26 mouse cellular contexts compared by ENCODE assay signal in genomic region chr16:38326778-38327397, GRCm38 (mm10). TPM values are rescaled to one million over a fixed set of nuclear protein-coding genes. Genes with fewer than 3 reads are reported as not detected.
DNase-seq lines count a peak whose midpoint lies in the region; TF ChIP-seq lines count a peak whose summit lies in the region.
"Had no signal": no experiment of that assay in that cellular context is flagged by ENCODE, and none has a peak within 500 bp of the region (broad histone marks: within the 10 kb centered on the region; RNA-seq: fewer than 3 reads in every experiment).

No protein-coding gene starts in this region.

- no peak for TF ChIP-seq RAD21 in CH12.LX (IDR thresholded peaks at IDR 0.05; ENCODE audit: low read depth, low read length)

- no peak overlapping the region for H3K4me3 ChIP-seq in CH12.LX (replicated peaks in 1 of 3; ENCODE audit: low read depth in 2 of 3, low read length in 2 of 3, poor library complexity in 1 of 3)

- no peak overlapping the region for H3K9ac ChIP-seq in CH12.LX (ENCODE audit: insufficient read depth, low read depth)

- TF ChIP-seq CTCF in CH12.LX (conservative IDR thresholded peaks at IDR 0.05 in 1 of 2, IDR thresholded peaks at IDR 0.05 in 1 of 2; ENCODE audit: low read depth in 2 of 2, low read length in 2 of 2), result no peak

- H3K4me1 ChIP-seq in CH12.LX (ENCODE audit: control insufficient read depth in 1 of 2, insufficient read depth in 2 of 2), result peaks cover 14 to 24% of the 10 kb centered on the region in 2 experiments

- peak; percentile 84 for TF ChIP-seq EP300 in CH12.LX (IDR thresholded peaks at IDR 0.05; ENCODE audit: low read length)

- in situ Hi-C loops in CH12.LX (cut with MboI; ENCODE audit: low pct_ligation_motif_present, low pct_unique_long_range_greater_than_20kb, low sequenced_read_pairs), result loop anchor here (25.0 kb wide), 2 partner anchors 385 to 710 kb away; partner anchors contain the start of gene Arhgap31

- no peaks in the 10 kb centered on the region for H3K79me2 ChIP-seq in CH12.LX (replicated peaks; ENCODE audit: control insufficient read depth, extremely low read depth, insufficient read depth, poor library complexity, severe bottlenecking)

- no peaks in the 10 kb centered on the region for H3K36me3 ChIP-seq in CH12.LX (replicated peaks in 1 of 2; ENCODE audit: control insufficient read depth in 1 of 2, insufficient read depth in 1 of 2, low read length in 1 of 2)
- H3K36me3 ChIP-seq: G1E had no signal

- no peak overlapping the region for H3K27ac ChIP-seq in CH12.LX (ENCODE audit: insufficient read depth, low read depth)

- dilution Hi-C loops in CH12.LX (cut with MboI; ENCODE audit: extremely low pct_ligation_motif_present, extremely low pct_unique_long_range_greater_than_20kb, low sequenced_read_pairs), result no loop called here

- no peaks in the 10 kb centered on the region for H3K27me3 ChIP-seq in CH12.LX (replicated peaks)
- H3K27me3 ChIP-seq: Patski had no signal

- no peaks in the 10 kb centered on the region for H3K9me3 ChIP-seq in CH12.LX (replicated peaks; ENCODE audit: low read length)

- TF ChIP-seq POLR2A in CH12.LX (IDR thresholded peaks at IDR 0.05; ENCODE audit: low read depth, low read length), result no peak

- peak overlapping the region; percentile 24 for H3K4me2 ChIP-seq in CH12.LX (ENCODE audit: insufficient read depth, low read depth, poor library complexity, severe bottlenecking)

- DNase-seq in A20 (ENCODE audit: low read depth, low spot score), result peak; percentile 84
- DNase-seq in CH12.LX (ENCODE audit: extremely low read depth), result peak; percentile 72
- no peak for DNase-seq in adrenal gland, postnatal 14 days
- no peak for DNase-seq in thymus, postnatal 36 days
- DNase-seq: adrenal gland, adult 2 months; adrenal gland, adult 8-10 months; adrenal gland, postnatal 10 days; adrenal gland, postnatal 25 days; adrenal gland, postnatal 36 days; B cell, adult 2 months; cerebellum, adult 11 months; cerebellum, adult 11-12 months; cerebellum, adult 18-20 months; cerebellum, adult 2 months; cerebellum, adult 8-10 months; cerebellum, adult 9-10 months had no signal

TF ChIP-seq in CH12.LX, 34 proteins besides CTCF, POLR2A, EP300 and RAD21:
- TF ChIP-seq SIN3A (IDR thresholded peaks at IDR 0.05; ENCODE audit: low read length), result no peak
- no peak for TF ChIP-seq GABPA (IDR thresholded peaks at IDR 0.05; ENCODE audit: insufficient replicate concordance, low read depth, low read length)
- TF ChIP-seq PAX5 (IDR thresholded peaks at IDR 0.05; ENCODE audit: low read length), result no peak
- no peak for TF ChIP-seq JUN (IDR thresholded peaks at IDR 0.05; ENCODE audit: insufficient read depth, low read depth, low read length)
- TF ChIP-seq USF2 (conservative IDR thresholded peaks at IDR 0.05; ENCODE audit: low read depth, low read length), result no peak
- TF ChIP-seq MAFK (IDR thresholded peaks at IDR 0.05; ENCODE audit: insufficient replicate concordance, low read length), result no peak
- TF ChIP-seq TBP (conservative IDR thresholded peaks at IDR 0.05; ENCODE audit: low read depth, low read length), result no peak
- no peak for TF ChIP-seq NRF1 (IDR thresholded peaks at IDR 0.05; ENCODE audit: low read depth, low read length)
- no peak for TF ChIP-seq ZMIZ1 (IDR thresholded peaks at IDR 0.05; ENCODE audit: low read depth, low read length)
- no peak for TF ChIP-seq MAZ (IDR thresholded peaks at IDR 0.05; ENCODE audit: low read depth, low read length)
- no peak for TF ChIP-seq POLR2AphosphoS2 (IDR thresholded peaks at IDR 0.05; ENCODE audit: low read depth, low read length)
- TF ChIP-seq ZNF384 (IDR thresholded peaks at IDR 0.05; ENCODE audit: low read depth, low read length), result peak; percentile 83
- no peak for TF ChIP-seq NELFE (IDR thresholded peaks at IDR 0.05; ENCODE audit: low read depth, low read length)
- no peak for TF ChIP-seq KAT2A (IDR thresholded peaks at IDR 0.05; ENCODE audit: insufficient replicate concordance, low read length)
- TF ChIP-seq UBTF (IDR thresholded peaks at IDR 0.05; ENCODE audit: low read depth, low read length), result no peak
- TF ChIP-seq ELF1 (IDR thresholded peaks at IDR 0.05; ENCODE audit: low read depth, low read length), result no peak
- TF ChIP-seq TCF12 (IDR thresholded peaks at IDR 0.05; ENCODE audit: low read depth, low read length), result peak; percentile 63; the same call in 1 of the 2 replicates
- no peak for TF ChIP-seq MEF2A (IDR thresholded peaks at IDR 0.05; ENCODE audit: borderline replicate concordance, low read depth, low read length)
- peak; percentile 65 for TF ChIP-seq BHLHE40 (IDR thresholded peaks at IDR 0.05; ENCODE audit: low read depth, low read length)
- TF ChIP-seq MXI1 (IDR thresholded peaks at IDR 0.05; ENCODE audit: low read depth, low read length), result no peak
- no peak for TF ChIP-seq USF1 (IDR thresholded peaks at IDR 0.05; ENCODE audit: low read depth, low read length)
- no peak for TF ChIP-seq HCFC1 (IDR thresholded peaks at IDR 0.05; ENCODE audit: low read depth, low read length)
- no peak for TF ChIP-seq MYC (IDR thresholded peaks at IDR 0.05; ENCODE audit: low read depth, low read length)
- TF ChIP-seq ETS1 (conservative IDR thresholded peaks at IDR 0.05; ENCODE audit: low read depth, low read length), result 0 out of 2 replicates have a peak, but pooled peaks have one; percentile 19
- peak; percentile 15; the same call in 1 of the 2 replicates for TF ChIP-seq MAX (IDR thresholded peaks at IDR 0.05; ENCODE audit: low read length)
- no peak for TF ChIP-seq CHD2 (IDR thresholded peaks at IDR 0.05; ENCODE audit: low read length)
- peak; percentile 93 for TF ChIP-seq IRF4 (IDR thresholded peaks at IDR 0.05; ENCODE audit: low read depth, low read length)

RNA-seq across cellular contexts. Expression of gene Maats1, which starts 15.1 kb away (rescaled TPM):
- total RNA-seq in CH12.LX (2012; rRNA removed) (3.9 TPM in 2 replicates), CH12.LX (2014; rRNA removed) (1.7 and 1.9 TPM in 2 replicates)
- 2.0 and 2.9 TPM in 2 replicates for polyA plus RNA-seq in CH12.LX (2012; ENCODE audit: insufficient read length, low read depth)
- 0.48 and 0.53 TPM in 2 replicates for total RNA-seq in adrenal gland, postnatal 14 days (2021)
- total RNA-seq: MEL had no signal
- polyA plus RNA-seq: adrenal gland, adult 2 months; G1E had no signal

RNA-seq across cellular contexts. Expression of gene Cox17, which starts 19.9 kb away (rescaled TPM):
- total RNA-seq in CH12.LX (2012; rRNA removed) (643 and 706 TPM in 2 replicates), CH12.LX (2014; rRNA removed) (410 and 438 TPM in 2 replicates)
- 533 and 622 TPM in 2 replicates for polyA plus RNA-seq in CH12.LX (2012; ENCODE audit: insufficient read length, low read depth)
- 474 and 521 TPM in 2 replicates for total RNA-seq in adrenal gland, postnatal 14 days (2021)

RNA-seq across cellular contexts. Expression of gene Gm21987, which starts 20.0 kb away (rescaled TPM):
- 0.42 TPM in 1 of 2 replicates, not detected in the other for total RNA-seq in CH12.LX (2012; rRNA removed)
- total RNA-seq in CH12.LX (2014; rRNA removed), result not detected in 2 replicates
- polyA plus RNA-seq in CH12.LX (2012; ENCODE audit: insufficient read length, low read depth), result 0.87 TPM in 1 of 2 replicates, not detected in the other
- total RNA-seq in adrenal gland, postnatal 14 days (2021), result not detected in 2 replicates
- total RNA-seq: adrenal gland, adult 18-20 months; adrenal gland, postnatal 10 days; adrenal gland, postnatal 25 days; adrenal gland, postnatal 4 days; ES-E14; MEL had no signal
- polyA plus RNA-seq: activated CD4-positive, CD25-positive, alpha-beta regulatory T cell, adult 4 months; adrenal gland, adult 2 months; brain, embryonic 14.5 days; C2C12; CD4-positive, CD25-positive, alpha-beta regulatory T cell, adult 4 months; cerebellum, adult 2 months; Patski had no signal

RNA-seq across cellular contexts. Expression of gene Nr1i2, which starts 32.3 kb away (rescaled TPM):
- total RNA-seq in CH12.LX (2012; rRNA removed) (not detected in 2 replicates), CH12.LX (2014; rRNA removed) (not detected in 2 replicates)
- not detected in 2 replicates for polyA plus RNA-seq in CH12.LX (2012; ENCODE audit: insufficient read length, low read depth)
- 0.79 and 5.3 TPM in 2 replicates for total RNA-seq in adrenal gland, postnatal 14 days (2021)
- total RNA-seq: adrenal gland, adult 18-20 months; adrenal gland, postnatal 25 days; adrenal gland, postnatal 36 days; G1E; MEL had no signal
- polyA plus RNA-seq: activated CD4-positive, CD25-positive, alpha-beta regulatory T cell, adult 4 months; adrenal gland, adult 2 months; brain, embryonic 14.5 days; C2C12; CD4-positive, CD25-positive, alpha-beta regulatory T cell, adult 4 months; cerebellum, adult 2 months; G1E had no signal

RNA-seq across cellular contexts. Expression of gene Popdc2, which starts 35.1 kb away (rescaled TPM):
- total RNA-seq in CH12.LX (2012; rRNA removed) (1.0 and 3.6 TPM in 2 replicates), CH12.LX (2014; rRNA removed) (0.17 and 0.30 TPM in 2 replicates)
- polyA plus RNA-seq in CH12.LX (2012; ENCODE audit: insufficient read length, low read depth), result 0.35 and 1.1 TPM in 2 replicates
- total RNA-seq in adrenal gland, postnatal 14 days (2021), result 4.7 and 4.9 TPM in 2 replicates

Comparison
In these comparisons a context has a peak if more than half of its experiments do, and no peak if none do; other contexts are left out.
1. DNase-seq: peak in A20 (single experiment) and CH12.LX (single experiment); none in adrenal gland, postnatal 14 days (single experiment) and thymus, postnatal 36 days (0 of 2).